Mouse (Mus musculus) megakaryocyte, adult 5-6 weeks (primary cell): Measurements from ENCODE around the gene Ispd. TPM values are rescaled to one million over a fixed set of nuclear protein-coding genes. Genes with fewer than 3 reads are reported as not detected.
"Not testable (repeated sequence)": the region's sequence is repeated elsewhere in the genome, so short reads cannot be mapped to it uniquely, and the experiment has no call there.

Source experiments
- ATAC-seq: 2 replicates; pipeline ENCODE4 v1.8.0; 2016; ENCODE audit warnings: mild to moderate bottlenecking, inconsistent platforms; ENCODE audit not compliant: poor library complexity, severe bottlenecking
- total RNA-seq, 2 experiments: library from RNA; stranded (forward) in 1 of 2; stranded (reverse) in 1 of 2; fragments of 153-499, 151-499 nt in 1 of 2; fragments of 221-1000, 200-1000 nt in 1 of 2; gene quantifications; 2 replicates each; pipeline versions ENCODE4 v1.2.3 to v1.2.4; 2015 to 2017

Gene Ispd
- total RNA-seq (2015): 0.49 and 1.1 TPM in 2 replicates
- total RNA-seq (2017): 0.81 TPM in 1 of 2 replicates, not detected in the other

DNA sequence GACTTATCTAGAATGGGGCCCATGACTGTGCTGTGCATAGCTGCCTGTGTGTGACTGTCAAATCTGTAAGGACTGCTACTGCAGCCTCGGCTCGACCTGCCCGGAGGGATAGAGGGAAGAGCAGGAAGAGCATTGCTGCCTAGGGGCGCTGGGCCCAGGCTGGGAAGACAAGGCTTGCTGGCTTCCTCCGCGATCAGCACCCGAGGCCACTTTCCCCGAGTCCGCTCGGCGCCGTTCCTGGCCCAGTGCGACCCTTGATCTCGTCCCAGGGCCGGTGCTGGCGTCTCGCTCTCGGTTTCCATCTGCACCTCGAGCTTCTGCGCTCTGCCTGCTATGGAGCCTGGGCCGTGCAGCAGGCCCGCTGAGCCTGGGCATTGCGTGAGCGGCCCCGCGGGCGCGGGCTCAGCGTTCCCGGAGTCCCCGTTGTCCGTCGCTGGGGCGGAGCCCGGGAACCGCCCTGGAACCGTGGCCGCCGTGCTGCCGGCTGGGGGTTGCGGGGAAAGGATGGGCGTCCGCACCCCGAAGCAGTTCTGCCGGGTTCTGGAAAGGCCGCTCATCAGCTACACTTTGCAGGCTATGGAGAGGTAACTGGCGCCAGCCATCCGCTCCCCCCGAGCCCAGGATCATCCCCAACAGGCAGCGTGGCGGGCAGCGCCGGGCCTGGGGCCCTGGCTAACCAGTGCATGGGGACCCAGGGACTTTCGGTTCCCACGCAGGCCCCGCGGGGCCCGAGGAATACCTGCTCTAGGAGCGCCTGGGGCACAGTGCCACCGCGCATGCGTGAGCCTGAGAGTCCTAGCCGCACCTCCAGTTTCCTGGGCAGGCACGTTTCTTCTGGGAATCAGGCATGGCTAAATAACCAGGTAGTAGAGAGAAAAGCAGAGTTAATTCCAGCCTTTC is at the start of gene Ispd, which contains the start of gene D630036H23Rik:
Ispd (plus strand) TSS at position 10 of the 900 bp plus-strand sequence.
D630036H23Rik (minus strand) TSS at position 741 of the 900 bp plus-strand sequence.
- peak; percentile 81 for ATAC-seq

DNA sequence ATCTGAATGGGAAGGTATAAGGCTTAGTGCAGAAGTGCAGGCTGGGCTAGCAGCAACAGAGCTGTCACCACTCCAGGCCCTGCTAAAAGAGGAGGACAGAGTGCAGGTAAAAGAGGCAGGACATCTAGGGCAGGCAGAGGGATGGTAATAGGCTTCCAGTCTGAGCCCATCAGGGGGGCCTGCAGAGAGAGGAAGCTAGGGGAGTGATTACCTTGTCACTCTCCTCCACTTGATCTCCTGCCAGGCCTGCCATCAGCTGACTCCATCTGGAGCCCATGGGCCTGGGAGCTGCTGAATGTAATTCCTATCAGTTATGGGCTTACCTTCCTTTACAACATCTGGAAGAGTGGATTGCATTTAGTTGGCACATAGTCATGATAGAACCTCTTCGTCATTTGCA is 48.6 kb upstream of the Ispd start:
- ATAC-seq: no peak

DNA sequence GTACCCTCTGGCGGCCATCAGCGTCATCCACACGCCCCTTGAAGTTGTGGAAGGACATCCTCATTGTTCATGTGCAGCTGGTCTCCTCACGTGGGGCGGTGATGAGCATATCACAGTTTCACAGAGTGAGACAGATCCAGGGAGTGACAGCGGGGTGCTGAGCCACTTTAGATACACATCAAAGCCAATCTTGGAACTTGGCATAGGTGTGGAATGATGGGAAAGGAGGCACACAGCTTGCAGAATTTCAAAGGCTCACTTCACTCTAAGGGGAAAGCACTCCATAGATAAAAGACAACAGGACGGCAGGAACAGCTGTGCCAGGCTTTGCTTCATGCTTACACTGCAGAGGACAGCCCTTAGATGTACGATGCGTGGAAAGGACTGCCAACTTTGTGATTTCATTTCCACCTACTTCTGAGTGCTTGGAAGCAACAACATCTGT is 47.4 kb upstream of the Ispd start:
- ATAC-seq: no peak

DNA sequence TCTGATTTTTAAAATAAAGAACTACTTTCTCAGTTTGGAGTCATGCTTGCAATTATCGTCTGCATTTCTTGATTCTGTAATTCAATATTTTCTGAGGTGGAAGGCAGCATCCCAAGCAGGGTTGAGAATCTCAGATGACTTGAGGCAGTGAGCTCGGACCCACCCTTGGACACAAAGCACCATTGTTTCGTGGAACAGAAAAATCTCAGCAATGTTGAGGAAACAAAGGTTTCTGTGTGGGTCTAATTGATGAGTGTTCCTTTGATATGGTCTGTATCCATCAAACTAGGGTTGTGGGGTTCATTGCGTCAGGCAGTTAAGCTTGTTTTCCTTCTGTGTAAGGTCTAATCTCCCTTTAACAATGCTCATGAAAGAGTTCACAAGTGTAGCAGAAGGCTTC is 37.1 kb upstream of the Ispd start:
- no peak for ATAC-seq

DNA sequence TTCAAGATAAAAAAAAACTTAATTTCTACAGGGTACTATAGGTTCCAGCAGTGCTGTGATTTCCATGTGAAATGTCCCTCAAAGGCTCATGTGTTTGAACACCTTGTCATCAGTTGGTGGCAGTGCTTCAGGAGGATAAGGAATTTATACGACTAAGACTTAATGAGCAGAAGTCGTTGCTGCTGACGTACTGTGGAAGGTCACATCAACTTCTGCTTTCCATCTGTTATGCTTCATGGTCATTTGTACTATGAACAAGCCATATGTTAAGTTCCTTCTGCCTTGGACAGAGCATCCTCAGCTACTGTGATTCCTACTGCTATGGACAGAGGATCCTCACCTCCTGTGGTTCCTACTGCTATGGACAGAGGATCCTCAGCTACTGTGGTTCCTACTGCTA is 21.2 kb upstream of the Ispd start:
- ATAC-seq: no peak

DNA sequence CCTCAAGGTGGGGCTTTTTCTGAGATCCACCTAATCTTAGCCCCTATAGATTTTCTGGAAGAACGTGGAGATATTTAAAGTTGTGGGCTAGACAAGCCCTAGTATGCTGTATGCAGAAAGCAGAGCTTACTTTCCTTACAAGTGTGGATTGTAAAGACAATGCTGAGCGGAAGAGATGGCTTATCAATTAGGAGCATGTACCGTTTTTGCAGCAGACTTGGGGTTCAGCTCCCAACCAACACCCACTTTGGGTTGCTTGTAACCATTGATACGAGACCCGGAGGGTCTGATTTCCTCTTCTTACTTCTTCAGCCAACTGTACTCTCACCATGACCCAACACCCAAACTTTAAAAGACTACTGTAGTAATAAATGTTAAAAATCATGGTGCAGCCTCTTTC is 20.6 kb upstream of the Ispd start:
- ATAC-seq: no peak

DNA sequence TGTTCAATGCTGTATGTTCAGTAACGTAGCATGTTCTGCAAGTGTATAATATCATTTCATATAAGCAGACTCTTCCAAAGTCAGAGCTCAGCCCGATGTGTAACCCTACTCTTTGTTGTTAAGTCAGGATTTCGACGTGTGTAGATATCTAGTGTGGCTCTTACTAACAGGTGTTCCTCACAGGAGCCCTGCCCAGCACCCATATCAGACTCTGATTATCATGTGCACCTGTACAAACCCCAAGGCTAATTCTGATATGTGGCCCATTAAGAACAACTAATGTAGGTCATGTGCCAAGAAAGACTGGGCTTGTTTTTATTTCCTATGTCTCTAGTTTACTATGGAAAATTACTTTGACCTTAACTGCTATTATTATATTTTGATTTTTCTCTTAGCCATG is 17.2 kb upstream of the Ispd start:
- ATAC-seq: no peak

DNA sequence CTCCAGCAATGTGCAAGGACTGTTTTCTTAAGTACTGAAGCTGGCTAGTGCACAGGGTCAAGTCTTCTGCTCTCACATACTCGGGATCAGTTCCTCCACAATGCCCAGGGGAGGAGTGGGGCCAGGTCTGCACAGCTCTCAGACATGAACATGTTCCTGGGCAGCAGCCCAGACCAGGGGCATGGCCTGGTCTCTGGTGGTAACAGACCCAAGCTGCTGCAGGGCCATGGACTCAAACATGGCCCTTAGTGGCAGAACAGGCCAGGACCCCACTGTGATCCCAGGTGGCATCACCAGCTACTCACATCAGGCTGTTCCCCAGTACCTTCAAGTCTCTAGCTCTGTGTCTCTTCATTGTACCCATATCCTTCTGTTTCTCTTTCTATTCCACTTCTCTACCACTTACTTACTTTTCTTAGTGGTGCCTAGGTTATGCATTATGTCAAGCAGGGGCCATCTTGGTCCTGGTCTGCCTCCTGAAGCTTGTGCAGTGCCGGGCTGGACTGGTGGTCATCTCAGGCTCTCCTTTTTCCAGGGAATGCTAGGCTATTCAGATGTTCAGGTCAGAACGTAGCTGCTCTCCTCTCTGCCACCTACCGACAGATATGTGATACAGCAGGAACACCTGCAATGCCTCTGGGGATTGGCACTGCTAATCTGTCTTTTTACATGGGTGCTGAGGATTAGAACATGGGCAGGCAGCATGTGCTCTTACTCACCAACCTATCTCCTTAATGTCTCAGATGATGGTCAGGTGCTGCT is 7.8 kb upstream of the Ispd start:
- peak; percentile 30; the same call in 1 of the 2 replicates for ATAC-seq

DNA sequence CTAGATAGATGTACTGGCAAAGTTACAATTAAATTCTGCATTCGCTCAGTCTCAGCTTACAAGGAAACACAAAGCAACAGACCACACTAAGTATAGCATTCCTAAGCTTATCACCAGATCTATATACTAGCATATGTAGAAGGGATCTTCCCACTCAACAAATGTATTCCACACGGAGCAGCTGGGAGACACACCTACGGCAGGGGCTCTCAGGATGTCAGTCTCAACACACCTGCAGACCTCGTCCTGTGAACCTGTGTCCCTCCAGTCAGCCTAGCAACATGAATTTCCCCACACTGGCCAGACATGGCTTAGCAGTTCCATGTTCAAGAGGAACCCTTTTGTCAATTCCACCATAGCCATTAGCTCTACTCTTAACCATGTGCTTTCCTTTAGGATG is 4.9 kb upstream of the Ispd start:
- ATAC-seq: not testable (repeated sequence)

DNA sequence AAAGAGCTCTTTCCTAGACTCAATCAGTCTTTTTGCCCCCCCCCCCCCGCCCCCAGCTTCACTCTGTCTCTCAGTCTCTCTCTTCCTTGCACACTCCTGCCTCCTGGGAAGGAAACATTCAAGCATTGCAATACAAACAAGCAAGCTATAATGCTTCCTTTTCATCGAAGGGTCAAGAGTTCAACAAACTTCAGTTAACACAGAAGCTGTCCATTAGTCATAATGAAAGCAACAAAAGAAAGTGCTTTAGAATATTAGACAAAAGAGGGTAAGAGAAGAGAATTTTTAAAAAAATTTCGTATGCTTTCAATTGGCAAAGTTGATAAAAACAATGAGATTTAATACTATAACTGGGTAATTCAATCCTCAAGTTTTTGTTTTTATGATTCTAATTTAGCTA is 996 bp upstream of the Ispd start:
- no peak for ATAC-seq

DNA sequence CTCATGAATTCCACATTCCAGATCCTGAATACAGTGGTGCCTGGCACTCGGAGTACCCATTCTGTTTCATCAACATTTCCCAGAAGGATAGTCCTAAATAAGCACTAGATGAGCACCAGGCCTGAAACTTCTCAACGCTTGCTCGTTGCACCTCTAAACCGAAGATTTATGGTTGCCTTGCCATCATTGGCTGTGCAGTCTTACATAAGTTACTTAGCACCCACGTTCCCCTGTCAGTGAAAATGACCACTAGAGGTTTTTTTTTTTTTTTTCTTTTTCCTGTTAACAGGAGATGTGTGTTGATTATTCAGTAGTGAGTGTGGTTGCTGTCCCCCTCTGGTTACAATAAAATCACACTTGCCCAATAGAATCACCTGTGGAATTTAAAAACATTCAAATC is 444 bp upstream of the Ispd start:
- ATAC-seq: no peak

DNA sequence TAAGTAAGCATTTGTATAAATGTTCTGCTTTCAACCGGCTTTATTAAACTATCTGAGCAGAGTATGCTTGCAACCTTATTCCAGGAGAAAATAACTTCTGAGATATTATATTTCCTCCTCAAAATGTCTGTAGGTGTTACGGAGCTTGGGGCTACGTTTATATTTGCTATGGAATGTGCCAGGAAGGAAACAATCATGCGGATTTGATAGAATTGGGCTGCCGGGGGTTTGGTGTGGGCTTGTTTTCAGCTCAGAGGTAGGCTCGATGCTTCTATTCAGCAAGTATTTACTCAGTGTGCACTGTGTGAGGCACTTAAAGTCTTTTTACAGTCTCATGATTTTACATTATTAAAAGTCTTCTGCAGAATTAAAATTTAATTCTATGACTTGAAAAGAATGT is 4.1 kb downstream of the Ispd start:
- no peak for ATAC-seq

DNA sequence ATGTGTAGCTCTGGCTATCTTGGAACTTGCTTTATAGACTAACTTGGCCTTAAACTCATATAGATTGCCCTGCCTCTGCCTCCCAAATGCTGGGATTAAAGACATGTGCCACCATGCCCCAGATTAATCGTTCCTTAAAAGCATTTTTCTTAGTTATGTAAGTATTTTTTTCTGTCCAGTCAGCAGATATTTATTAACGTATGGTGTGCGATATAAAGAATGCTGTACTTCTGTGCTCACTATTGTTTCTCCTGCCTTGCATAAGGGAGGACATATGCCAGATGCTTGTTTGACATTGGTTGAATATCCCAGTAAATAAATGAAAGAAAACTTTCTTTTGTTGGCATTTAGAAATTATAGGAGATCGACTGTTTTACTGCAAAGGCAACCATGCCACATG is 5.7 kb downstream of the Ispd start:
- ATAC-seq: no peak

DNA sequence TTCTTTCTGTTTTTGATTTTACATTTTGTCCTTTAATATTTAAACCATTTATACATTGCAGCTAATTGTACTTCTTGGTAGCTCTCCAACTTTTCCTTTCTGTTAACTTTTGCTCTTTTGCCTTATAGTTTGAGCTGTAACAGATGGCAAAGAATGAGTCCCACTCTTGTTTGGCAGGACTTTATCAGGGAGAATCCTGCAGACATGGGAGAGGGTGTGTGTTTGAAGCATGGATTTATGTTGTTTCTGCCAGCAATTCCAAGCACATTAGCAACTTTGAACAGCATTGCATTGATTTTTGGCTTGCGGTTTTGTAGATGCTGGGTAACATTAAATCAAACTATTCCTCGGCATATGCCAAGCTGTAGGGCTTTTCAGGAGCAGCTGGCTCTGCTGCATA is 13.9 kb downstream of the Ispd start:
- no peak for ATAC-seq

DNA sequence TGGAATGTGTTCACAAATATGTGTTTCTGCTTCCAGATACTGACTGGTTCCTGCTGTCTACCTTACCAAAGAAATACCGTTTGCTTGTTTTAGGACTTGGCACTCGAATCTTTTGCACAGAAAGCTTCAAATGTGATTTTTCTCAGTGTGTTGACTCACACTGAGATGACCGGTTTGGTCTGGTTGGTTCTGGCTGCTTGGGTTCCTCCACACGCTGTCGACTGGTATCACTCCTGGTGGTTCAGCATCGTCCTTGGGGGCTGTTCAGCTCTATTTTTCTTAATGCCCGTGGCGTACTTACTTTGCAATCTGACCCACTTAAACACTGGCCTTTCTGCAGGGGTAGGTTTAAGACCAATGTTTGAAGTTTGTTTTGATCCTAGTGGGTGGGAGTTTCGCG is 42.4 kb downstream of the Ispd start:
- no peak for ATAC-seq

DNA sequence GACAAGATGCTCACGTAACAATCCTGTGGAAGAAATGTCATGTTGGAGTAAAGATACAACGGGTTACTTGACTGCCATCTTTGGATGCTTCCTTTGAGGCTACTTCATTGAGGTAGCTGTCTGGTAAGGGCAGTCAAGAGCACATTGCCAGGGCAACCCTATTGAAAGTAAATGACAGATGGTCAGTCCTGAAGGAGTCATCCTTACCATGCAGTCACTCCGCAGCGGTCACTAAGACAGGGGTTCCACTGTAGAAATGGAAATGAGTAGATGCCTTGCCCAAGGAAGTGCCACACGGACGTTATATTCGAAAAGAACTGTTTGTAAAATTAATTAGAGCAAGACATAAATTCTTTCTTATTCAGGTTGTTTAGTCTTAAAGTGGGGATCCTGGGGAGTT is 44.0 kb downstream of the Ispd start:
- no peak for ATAC-seq

DNA sequence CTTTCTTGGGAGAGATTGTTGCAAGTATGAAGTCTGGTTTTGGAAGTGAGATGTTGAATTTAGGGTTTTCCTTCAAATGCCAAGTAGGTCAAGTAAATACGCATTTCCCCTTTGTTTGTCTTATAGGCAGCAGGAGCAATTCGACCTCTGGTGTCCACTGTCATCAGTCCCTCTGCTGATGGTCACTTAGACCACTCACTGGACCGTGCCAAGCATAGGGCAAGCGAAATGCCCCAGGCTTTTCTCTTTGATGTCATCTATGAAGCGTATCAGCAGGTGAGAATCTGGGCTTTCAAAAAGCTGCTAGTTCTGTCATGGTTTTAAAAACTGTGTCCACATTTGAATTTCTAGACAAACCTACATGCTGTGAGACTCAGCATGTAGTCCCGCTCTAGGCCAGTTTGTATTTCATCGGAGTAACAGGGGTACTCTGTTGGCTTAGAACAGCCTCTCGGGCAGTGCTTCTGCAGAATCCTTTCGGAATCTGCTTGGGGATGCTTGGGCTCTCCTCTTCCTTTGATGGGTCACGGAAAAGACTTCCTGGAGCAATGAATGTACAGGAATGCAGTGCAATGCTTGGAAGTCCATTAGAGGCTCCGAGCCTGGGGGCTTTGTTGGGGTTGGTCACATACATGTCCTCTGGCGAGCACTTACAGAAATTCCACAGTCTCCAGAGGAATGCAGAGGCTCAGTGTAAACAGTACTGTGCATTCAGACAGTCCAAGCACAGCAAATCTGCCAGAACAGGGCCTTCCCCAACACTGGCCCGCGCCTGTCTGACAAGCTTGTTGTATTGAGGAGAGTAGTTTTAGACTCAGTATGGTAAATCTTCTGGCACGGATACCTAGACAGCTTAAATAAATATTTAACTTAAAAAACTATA is 45.2 kb downstream of the Ispd start:
- ATAC-seq: no peak

DNA sequence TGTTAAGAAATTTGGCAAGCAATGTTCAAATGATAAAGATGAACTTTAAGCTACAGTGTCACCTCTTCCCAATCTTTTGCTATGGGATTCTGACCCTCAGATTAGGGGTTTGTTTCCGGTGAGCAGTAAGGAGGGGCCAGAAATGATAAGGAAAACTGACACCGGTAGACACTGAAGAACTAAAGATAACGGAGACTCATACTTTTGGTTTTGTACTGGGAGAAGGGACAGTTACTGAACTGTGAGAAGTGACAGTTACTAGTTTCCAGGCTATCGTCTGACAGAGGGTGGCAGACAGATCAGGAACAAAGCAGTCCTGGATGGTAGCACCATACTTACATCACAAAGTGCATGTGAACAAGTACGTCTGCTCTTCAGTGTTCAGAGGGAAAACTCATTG is 55.7 kb downstream of the Ispd start:
- ATAC-seq: no peak

DNA sequence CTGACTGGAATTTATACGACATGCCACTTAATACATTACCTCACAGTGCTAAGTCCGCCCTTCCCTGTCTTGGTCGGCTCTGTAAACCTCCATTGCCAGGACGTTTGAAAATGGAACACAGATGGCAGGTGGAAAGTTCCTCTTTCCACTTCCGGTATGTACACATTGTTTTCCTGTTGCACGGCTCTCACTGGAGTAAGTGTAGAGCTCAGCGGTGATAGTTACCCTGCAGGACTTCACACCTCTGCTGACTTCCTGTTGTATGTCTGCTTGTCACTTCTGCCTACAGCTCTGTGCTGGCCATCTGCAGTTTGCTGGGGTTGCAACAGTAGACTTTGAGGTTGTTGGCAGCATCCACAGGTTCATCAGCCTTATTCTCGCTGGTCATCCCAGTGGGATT is 58.1 kb downstream of the Ispd start:
- ATAC-seq: peak; percentile 60

DNA sequence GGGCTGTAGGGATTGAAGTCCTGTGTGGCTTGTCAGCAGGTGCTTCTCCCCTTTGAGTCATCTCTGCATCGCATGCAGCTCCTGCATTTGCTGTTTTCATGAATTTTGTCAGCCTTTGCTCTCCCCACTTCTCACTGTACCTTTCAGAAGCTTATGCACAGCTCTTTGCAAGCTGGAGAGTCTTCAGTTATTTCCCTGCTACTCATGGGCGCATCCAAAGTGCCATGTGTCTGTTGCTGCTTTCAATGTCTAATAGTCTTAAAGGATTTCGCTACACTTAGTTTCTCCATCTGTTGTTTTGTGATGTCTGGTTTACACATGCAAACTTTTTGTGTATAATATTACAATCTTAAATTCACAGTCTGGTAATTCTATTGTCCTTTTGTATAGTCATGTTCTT is 74.8 kb downstream of the Ispd start:
- no peak for ATAC-seq

DNA sequence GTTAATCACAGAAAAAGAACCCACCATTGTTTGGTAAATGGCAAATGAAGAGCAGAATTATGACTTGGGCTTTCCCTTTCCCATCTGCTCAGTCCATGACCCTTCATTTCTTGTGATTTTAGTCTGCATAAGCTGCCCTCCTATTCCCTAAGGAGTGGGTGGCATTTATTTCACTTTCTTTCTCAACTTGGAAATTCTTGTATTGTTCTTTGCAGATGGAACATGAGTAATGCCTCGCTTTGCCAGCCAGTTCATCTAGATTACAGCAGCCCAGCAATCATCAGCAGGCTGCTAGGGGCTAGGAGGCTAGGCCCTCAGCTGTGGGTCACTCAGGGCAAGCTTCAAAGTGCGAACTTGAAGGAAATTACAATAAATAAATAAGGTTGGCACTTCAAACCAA is 76.5 kb downstream of the Ispd start:
- no peak for ATAC-seq
